Mouse (Mus musculus) embryonic facial prominence, embryonic 15.5 days (tissue): ENCODE measurements around the gene Pim3. TPM values are rescaled to one million over a fixed set of nuclear protein-coding genes. Genes with fewer than 3 reads are reported as not detected.

Experiments used
- ATAC-seq: fragments of 200-750 bp; cut with Nextera tagmentation; 2 replicates; pipeline ENCODE4 v1.8.0; 2017; ENCODE audit warnings: low read depth, moderate TSS enrichment; ENCODE audit not compliant: insufficient number of reproducible peaks, low FRiP score, low TSS enrichment
- H3K27ac ChIP-seq: fragments of 300-500 bp; sonication (generic); replicated peaks from 2 replicates; pipeline ENCODE4 v1.5.1; 2015; ENCODE audit warnings: mild to moderate bottlenecking, inconsistent platforms
- H3K27me3 ChIP-seq: fragments of 300-500 bp; sonication (generic); 2 replicates; pipeline ENCODE4 v1.6.1; 2015; ENCODE audit warnings: inconsistent platforms
- H3K36me3 ChIP-seq: fragments of 300-500 bp; sonication (generic); 2 replicates; pipeline ENCODE4 v1.6.1; 2015; ENCODE audit warnings: mild to moderate bottlenecking, inconsistent platforms
- H3K4me1 ChIP-seq: fragments of 300-500 bp; sonication (generic); 2 replicates; pipeline ENCODE4 v1.6.1; 2015; ENCODE audit warnings: inconsistent platforms
- H3K4me2 ChIP-seq: fragments of 300-500 bp; sonication (generic); replicated peaks from 2 replicates; pipeline ENCODE4 v1.6.1; 2015; ENCODE audit warnings: mild to moderate bottlenecking, inconsistent platforms
- H3K4me3 ChIP-seq: fragments of 300-500 bp; sonication (generic); replicated peaks from 2 replicates; pipeline ENCODE4 v1.5.1; 2015; ENCODE audit warnings: mild to moderate bottlenecking, inconsistent platforms
- H3K9ac ChIP-seq: fragments of 300-500 bp; sonication (generic); 2 replicates; pipeline ENCODE4 v1.6.1; 2015; ENCODE audit warnings: inconsistent platforms
- H3K9me3 ChIP-seq: fragments of 300-500 bp; sonication (generic); replicated peaks from 2 replicates; pipeline ENCODE4 v1.6.1; 2016; ENCODE audit warnings: inconsistent platforms
- WGBS: fragments of 180-500 bp; shearing (Covaris S2); methylation state at CpG from one replicate; pipeline ENCODE4 v1.1.7; 2015; 5-methylcytosine and 5-hydroxymethylcytosine counted together
- polyA plus RNA-seq: library from polyadenylated mRNA; unstranded; fragments of >200 nt; fragmentation: Nextera tagmentation; extraction: Ambion mirVana; gene quantifications from 2 replicates; pipeline ENCODE4 v1.2.1, GENCODE M21; 2015

Pim3 gene
- polyA plus RNA-seq, 1 experiment from 2014 or later, result 64.8 TPM

- Histone ChIP-seq H3K4me3 (no peak overlapping the region), H3K27me3 (no peaks in the 10 kb centered on the region), H3K4me1 (no peaks in the 10 kb centered on the region), H3K4me2 (no peak overlapping the region), H3K9ac (no peak overlapping the region), H3K9me3 (no peaks in the 10 kb centered on the region), H3K36me3 (no peaks in the 10 kb centered on the region), H3K27ac (no peak overlapping the region)
- no peak for ATAC-seq
- WGBS, result 100% methylated on average over 1 of the region's 1 CpGs
Observed at GRCm38 (mm10) chr15:88903086-88903485, 41.1 kb downstream of the Pim3 start.

DNA sequence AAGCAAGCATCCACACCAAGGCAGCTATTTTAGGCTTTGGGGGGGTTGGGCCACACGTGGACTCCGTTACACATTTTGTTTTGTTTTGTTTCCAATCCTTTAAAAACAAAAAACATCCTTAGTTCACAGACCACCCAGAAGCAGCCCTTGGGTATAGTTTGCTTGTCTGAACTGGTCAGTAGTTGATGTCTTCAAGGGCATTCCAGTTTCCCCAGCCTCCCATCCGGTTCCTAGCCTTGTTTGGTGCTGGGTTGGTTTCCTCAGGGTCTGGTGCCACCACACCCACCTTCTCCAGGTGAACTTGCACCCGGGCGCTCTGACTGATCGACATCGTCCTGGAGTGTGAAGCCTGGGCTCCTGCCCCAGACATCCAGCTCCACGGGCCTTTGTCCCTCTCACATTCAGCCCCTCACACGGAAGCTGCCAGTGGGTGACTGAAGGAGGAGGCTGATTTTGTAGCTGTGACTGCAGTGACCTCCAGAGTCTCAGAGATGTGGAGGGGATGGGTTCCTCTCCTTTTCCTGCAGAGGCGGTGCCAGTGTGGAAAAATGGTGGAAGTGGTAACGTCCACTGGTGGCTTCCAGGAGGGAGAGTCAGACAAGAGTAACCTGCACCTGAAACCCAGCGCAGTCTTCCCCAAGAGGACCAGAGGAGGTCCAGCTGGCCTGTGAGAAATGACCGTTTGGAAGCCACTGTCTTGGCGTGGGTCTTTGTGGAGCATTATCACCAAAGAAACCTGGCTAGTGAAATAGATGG, 42.2 kb downstream of the Pim3 start:
- no peak overlapping the region for H3K4me2 ChIP-seq
- 74% methylated on average over 14 of the region's 14 CpGs for WGBS
- H3K27ac ChIP-seq, result no peak overlapping the region
- H3K4me1 ChIP-seq, result no peaks in the 10 kb centered on the region
- no peak overlapping the region for H3K4me3 ChIP-seq
- no peaks in the 10 kb centered on the region for H3K36me3 ChIP-seq
- ATAC-seq, result no peak
- H3K27me3 ChIP-seq, result no peaks in the 10 kb centered on the region
- no peaks in the 10 kb centered on the region for H3K9me3 ChIP-seq
- no peak overlapping the region for H3K9ac ChIP-seq

DNA sequence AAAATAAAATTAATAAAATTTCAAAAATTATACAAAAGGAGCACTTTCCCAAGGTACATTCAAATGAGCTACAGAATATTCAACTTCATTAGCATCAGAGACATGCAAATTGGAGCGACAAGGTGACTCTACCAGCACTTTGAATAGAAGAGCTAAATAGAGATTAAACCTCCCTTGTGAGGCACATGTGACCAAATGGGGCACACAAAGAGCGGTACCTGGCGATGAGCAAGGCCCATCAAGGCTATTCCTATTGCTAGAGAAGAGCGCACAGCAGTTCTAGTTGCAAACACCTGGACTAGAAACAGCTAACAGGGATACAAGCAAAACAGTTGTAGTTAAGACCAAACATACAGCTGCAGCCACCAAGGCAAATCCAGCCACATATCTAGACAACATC, 44.4 kb downstream of the Pim3 start:
- no peak overlapping the region for H3K4me2 ChIP-seq
- 72% methylated on average over 4 of the region's 4 CpGs for WGBS
- no peaks in the 10 kb centered on the region for H3K27me3 ChIP-seq
- H3K27ac ChIP-seq, result no peak overlapping the region
- H3K9me3 ChIP-seq, result no peaks in the 10 kb centered on the region
- H3K4me1 ChIP-seq, result no peaks in the 10 kb centered on the region
- H3K4me3 ChIP-seq, result no peak overlapping the region
- ATAC-seq, result no peak
- H3K9ac ChIP-seq, result no peak overlapping the region
- no peaks in the 10 kb centered on the region for H3K36me3 ChIP-seq

GRCm38 (mm10) chr15:88915046-88915445, 53.1 kb downstream of the Pim3 start:
- ATAC-seq, result no peak
- H3K4me1 ChIP-seq, result no peaks in the 10 kb centered on the region
- H3K36me3 ChIP-seq, result no peaks in the 10 kb centered on the region
- no peak overlapping the region for H3K9ac ChIP-seq
- no peaks in the 10 kb centered on the region for H3K9me3 ChIP-seq
- H3K4me2 ChIP-seq, result no peak overlapping the region
- no peaks in the 10 kb centered on the region for H3K27me3 ChIP-seq
- H3K27ac ChIP-seq, result no peak overlapping the region
- no peak overlapping the region for H3K4me3 ChIP-seq
- WGBS, result 93% methylated on average over 7 of the region's 7 CpGs

Other genes starting within 250 kb of the Pim3 start
- 21.3 and 22.8 TPM in 2 replicates for gene Brd1, start 128.0 kb upstream of the Pim3 start, polyA plus RNA-seq
- 12.2 and 12.3 TPM in 2 replicates for gene Zbed4, start 110.5 kb upstream of the Pim3 start, polyA plus RNA-seq
- 10.7 and 14.2 TPM in 2 replicates for gene Alg12, start 42.9 kb upstream of the Pim3 start, polyA plus RNA-seq
- gene Creld2, start 42.5 kb upstream of the Pim3 start, polyA plus RNA-seq, result 86.5 and 87.7 TPM in 2 replicates
- gene Ttll8, start 92.2 kb downstream of the Pim3 start, polyA plus RNA-seq, result 0.05 TPM in 1 of 2 replicates, not detected in the other
- gene Mlc1, start 116.8 kb downstream of the Pim3 start, polyA plus RNA-seq, result 0.29 TPM in 1 of 2 replicates, not detected in the other
- gene Mov10l1, start 120.7 kb downstream of the Pim3 start, polyA plus RNA-seq, result 0.13 and 0.26 TPM in 2 replicates
- gene Panx2, start 197.5 kb downstream of the Pim3 start, polyA plus RNA-seq, result 0.33 and 0.84 TPM in 2 replicates
- 53.8 and 55.6 TPM in 2 replicates for gene Trabd, start 212.9 kb downstream of the Pim3 start, polyA plus RNA-seq
- 20.7 and 20.9 TPM in 2 replicates for gene Selenoo, start 226.9 kb downstream of the Pim3 start, polyA plus RNA-seq